Mouse (Mus musculus): ENCODE data around the gene Rab33a.

Rab33a gene

DNA sequence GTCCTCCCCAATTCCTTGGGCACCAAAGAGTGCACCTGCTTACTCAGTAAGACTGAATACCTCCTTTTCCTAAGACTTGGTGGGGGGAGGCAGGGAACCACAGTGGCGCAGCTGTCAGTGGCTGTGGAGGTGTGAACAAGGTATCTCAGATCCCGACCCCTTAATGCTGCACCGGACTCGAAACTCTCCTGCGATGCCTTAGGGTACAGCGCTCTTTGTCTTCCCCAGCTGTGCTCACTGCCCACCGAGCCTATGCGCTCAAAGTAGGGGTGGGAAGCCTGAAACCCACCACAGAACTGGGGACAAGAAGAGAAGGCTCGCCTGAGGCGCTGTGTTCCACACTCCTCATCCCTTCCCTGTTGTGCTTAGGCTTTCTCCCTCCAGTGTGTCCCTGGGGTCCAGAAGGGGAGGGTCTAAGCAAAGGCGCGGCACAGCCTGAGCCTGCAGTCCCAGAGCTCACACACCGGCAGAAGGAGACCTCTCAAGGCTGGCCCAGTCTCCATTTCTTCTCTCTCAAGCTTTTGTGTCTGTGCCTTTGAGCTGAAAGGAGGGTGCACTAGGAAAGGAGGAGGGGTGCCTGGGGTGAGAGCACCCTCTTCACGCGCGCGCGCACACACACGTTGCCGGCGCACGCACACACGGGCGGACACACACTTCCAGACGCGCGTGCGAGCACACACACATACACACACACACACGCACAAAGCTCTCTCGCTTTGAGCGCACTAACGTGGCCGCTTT lies at the start of gene Rab33a:
TSS of gene Rab33a (plus strand) at position 478 of the 741 bp plus-strand sequence.
- no peak for DNase-seq (ENCODE audit: low read depth, low spot score)

DNA sequence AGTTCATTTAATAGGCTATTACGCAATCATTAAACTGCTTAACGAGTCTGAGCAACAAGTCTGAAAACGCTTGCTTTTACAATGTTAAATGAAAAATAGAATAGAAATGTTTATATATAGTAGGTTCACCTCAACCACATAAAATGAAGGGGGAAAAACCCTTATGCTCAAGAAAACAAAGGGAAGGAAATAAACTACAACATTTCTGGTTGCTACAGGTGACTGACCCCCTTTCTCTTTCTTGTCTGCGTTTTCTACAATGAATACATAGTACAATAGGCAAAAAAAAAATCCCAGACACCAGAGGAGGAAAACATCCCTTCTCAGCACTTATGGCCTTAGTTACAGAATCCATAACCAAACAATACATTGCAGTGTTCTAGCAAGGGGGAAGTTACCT lies 38.0 kb upstream of the Rab33a start:
- no peak for DNase-seq (ENCODE audit: low read depth, low spot score)

GRCm38 (mm10) chrX:48481687-48482086 lies 37.4 kb upstream of the Rab33a start:
- DNase-seq (ENCODE audit: low read depth, low spot score): no peak

- DNase-seq (ENCODE audit: low read depth, low spot score): no peak
Measured at GRCm38 (mm10) chrX:48493763-48494162, 25.3 kb upstream of the Rab33a start.

- DNase-seq (ENCODE audit: low read depth, low spot score): peak; percentile 87
Measured at GRCm38 (mm10) chrX:48513166-48513807, 5.8 kb upstream of the Rab33a start, which contains the start of gene Aifm1. TSS of gene Aifm1 (minus strand) at chrX:48513563.

DNA sequence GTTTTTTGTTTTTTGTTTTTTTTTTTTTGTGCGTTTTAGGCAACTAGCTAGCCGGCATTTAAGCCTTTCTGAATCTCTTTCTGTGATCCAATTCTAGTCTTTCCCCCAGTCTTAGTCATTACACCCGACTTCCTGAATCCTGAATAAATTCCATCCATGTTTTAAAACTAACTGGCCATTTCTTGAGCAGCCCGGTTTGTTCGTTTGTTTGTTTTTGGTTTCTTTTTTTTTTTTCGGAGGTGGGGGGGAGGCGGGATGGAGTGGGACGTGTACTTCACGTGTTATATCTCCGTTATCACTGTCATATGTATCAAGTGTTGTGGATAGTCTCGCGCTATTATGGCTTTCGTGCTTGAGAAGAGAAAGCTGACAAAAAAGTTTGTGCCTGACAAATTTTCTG lies 5.3 kb upstream of the Rab33a start:
- DNase-seq (ENCODE audit: low read depth, low spot score): no peak

GRCm38 (mm10) chrX:48518211-48518807 lies 776 bp upstream of the Rab33a start:
- DNase-seq (ENCODE audit: low read depth, low spot score): no peak

- DNase-seq (ENCODE audit: low read depth, low spot score): no peak
Measured at GRCm38 (mm10) chrX:48519549-48520085, 532 bp downstream of the Rab33a start.

DNA sequence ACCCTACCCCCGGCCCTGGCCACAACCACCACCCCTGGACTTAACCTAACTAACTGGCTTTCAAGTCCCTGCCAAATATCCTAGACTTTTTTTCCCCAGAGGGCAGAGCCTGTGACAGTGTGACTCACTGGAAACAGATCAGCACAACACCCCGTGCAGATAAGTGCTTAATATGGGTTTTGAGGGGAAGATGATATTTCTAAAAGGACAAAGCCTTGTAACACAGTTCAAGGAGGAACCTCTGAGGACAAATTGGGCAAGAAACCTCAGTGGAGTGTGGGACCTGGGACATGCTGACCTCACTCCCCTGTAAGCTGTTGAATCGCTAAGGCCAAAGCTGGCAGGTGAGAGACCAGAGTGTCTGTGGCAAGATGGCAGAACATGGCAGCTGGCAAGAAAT lies 2.6 kb downstream of the Rab33a start:
- DNase-seq (ENCODE audit: low read depth, low spot score): no peak

- DNase-seq (ENCODE audit: low read depth, low spot score): no peak
Measured at GRCm38 (mm10) chrX:48523512-48523911, 4.4 kb downstream of the Rab33a start.

GRCm38 (mm10) chrX:48525332-48525731 lies 6.2 kb downstream of the Rab33a start:
- no peak for DNase-seq (ENCODE audit: low read depth, low spot score)

DNA sequence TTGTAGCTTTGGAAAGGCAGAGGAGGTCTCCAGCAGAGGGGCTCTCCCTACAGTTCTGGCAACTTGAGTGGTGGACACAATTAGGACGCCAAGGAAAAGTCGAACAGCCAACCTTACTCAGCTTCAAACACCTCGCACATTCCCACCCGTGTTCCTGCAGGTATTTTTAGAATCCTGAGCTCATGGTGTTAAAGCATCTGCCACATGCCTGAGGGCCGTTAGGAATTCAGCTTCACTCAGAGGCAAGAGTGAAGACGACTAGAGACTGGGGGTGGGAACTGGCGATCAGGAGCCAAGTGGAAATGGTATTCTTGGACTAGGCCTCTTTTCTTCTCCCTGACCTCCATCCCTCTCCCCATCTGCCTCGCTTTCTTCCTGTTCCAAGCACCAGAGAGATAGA lies 6.8 kb downstream of the Rab33a start:
- peak; percentile 72 for DNase-seq (ENCODE audit: low read depth, low spot score)

GRCm38 (mm10) chrX:48526435-48526834 lies 7.3 kb downstream of the Rab33a start:
- no peak for DNase-seq (ENCODE audit: low read depth, low spot score)

- DNase-seq (ENCODE audit: low read depth, low spot score): no peak
Measured at GRCm38 (mm10) chrX:48532175-48532574, 13.1 kb downstream of the Rab33a start.

All from telencephalon, adult 2 months (tissue).